Mouse (Mus musculus) stomach, postnatal 0 days (tissue): Measurements from ENCODE around the gene Gm13278.
"Not testable (repeated sequence)": the region's sequence is repeated elsewhere in the genome, so short reads cannot be mapped to it uniquely, and the experiment has no call there.

Source experiments
- CTCF ChIP-seq: IDR thresholded peaks from 2 replicates; pipeline ENCODE4 v1.5.1; 2016; ENCODE audit warnings: antibody characterized with exemption, low read depth, mild to moderate bottlenecking, moderate library complexity
- EP300 ChIP-seq: optimal IDR thresholded peaks from 2 replicates; pipeline ENCODE3; 2016; ENCODE audit warnings: antibody characterized with exemption

DNA sequence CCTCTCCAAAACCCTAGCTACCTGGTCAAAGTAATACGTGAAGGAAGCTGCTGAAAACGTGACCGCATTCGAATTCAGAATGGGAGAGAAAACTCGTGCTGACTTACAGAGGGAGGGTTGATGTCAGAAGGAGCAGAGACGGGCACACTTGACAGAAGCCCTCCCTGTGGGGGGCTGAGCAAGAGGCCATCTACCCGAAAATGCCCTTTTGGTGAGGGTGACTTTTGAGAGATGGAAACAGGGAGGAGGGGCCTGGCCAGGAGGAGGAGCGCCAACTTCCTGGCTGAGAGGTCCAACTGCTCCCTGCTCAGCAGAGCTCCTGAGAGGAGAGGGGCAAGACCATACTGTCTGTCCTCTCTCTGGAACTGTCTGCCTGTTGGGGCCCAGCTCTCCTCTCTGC lies 13.9 kb downstream of the Gm13278 start, which contains the start of gene Gm13288:
- TF ChIP-seq CTCF, EP300: not testable (repeated sequence)
